Mouse (Mus musculus) CD4-positive, CD25-positive, alpha-beta regulatory T cell, adult 4 months (primary cell): ENCODE measurements around the gene Wfikkn1. TPM values are rescaled to one million over a fixed set of nuclear protein-coding genes. Genes with fewer than 3 reads are reported as not detected.

Source experiments
- ATAC-seq: one replicate; pipeline ENCODE4 v1.8.0; 2017
- polyA plus RNA-seq, 2 experiments: library from polyadenylated mRNA; unstranded; fragments of 100-300 nt; shearing (Covaris generic); gene quantifications; one replicate each; pipeline ENCODE4 v1.2.1; 2017

Wfikkn1 gene
- polyA plus RNA-seq, 2 experiments from 2014 or later = 0.94 to 1.3 TPM

- ATAC-seq = peak; percentile 22
These were observed 12.6 kb downstream of the Wfikkn1 start for GRCm38 (mm10) chr17:25867836-25868600.

- peak; percentile 38 for ATAC-seq
These were observed 13.2 kb downstream of the Wfikkn1 start for GRCm38 (mm10) chr17:25867509-25867835.

GRCm38 (mm10) chr17:25866172-25866571, 14.5 kb downstream of the Wfikkn1 start:
- no peak for ATAC-seq

GRCm38 (mm10) chr17:25865288-25865687, 15.4 kb downstream of the Wfikkn1 start:
- ATAC-seq = no peak

GRCm38 (mm10) chr17:25864311-25864710, 16.3 kb downstream of the Wfikkn1 start:
- no peak for ATAC-seq

- no peak for ATAC-seq
These were observed 17.0 kb downstream of the Wfikkn1 start for GRCm38 (mm10) chr17:25863681-25864080.

GRCm38 (mm10) chr17:25861704-25862612, 18.7 kb downstream of the Wfikkn1 start:
- peak; percentile 9 for ATAC-seq

- peak; percentile 99 for ATAC-seq
These were observed 19.6 kb downstream of the Wfikkn1 start, which contains the start of gene Wdr90 for GRCm38 (mm10) chr17:25860832-25861703. Gene Wdr90 (minus strand): TSS chr17:25861501.

- ATAC-seq = no peak
These were observed 20.4 kb downstream of the Wfikkn1 start for GRCm38 (mm10) chr17:25860229-25860628.

- ATAC-seq = peak; percentile 99
These were observed 36.2 kb downstream of the Wfikkn1 start, which contains the start of gene Rhot2 for GRCm38 (mm10) chr17:25844396-25844901. Gene Rhot2 (minus strand): TSS chr17:25844851.

GRCm38 (mm10) chr17:25843636-25844395, 36.8 kb downstream of the Wfikkn1 start:
- ATAC-seq = no peak

GRCm38 (mm10) chr17:25843122-25843521, 37.5 kb downstream of the Wfikkn1 start:
- no peak for ATAC-seq

GRCm38 (mm10) chr17:25842509-25842908, 38.1 kb downstream of the Wfikkn1 start:
- ATAC-seq = no peak

- no peak for ATAC-seq
These were observed 39.4 kb downstream of the Wfikkn1 start, which contains the start of gene Gm20683 for GRCm38 (mm10) chr17:25841117-25841880. Gene Gm20683 (minus strand): TSS chr17:25841763.

- no peak for ATAC-seq
These were observed 40.1 kb downstream of the Wfikkn1 start for GRCm38 (mm10) chr17:25840519-25840918.

- ATAC-seq = no peak
These were observed 41.0 kb downstream of the Wfikkn1 start for GRCm38 (mm10) chr17:25839455-25840235.

- ATAC-seq = no peak
These were observed 41.8 kb downstream of the Wfikkn1 start for GRCm38 (mm10) chr17:25838904-25839303.

- ATAC-seq = no peak
These were observed 43.1 kb downstream of the Wfikkn1 start for GRCm38 (mm10) chr17:25837533-25837932.

GRCm38 (mm10) chr17:25837076-25837410, 43.6 kb downstream of the Wfikkn1 start, which contains the start of gene Rhbdl1:
Gene Rhbdl1 (minus strand): TSS chr17:25837295.
- no peak for ATAC-seq
